Mouse (Mus musculus) embryonic stem cell, embryonic (primary cell): Measurements from ENCODE around the gene Bmp10.

Source experiments
- CTCF ChIA-PET, 4 experiments: fragments of 300-600 bp in 2 of 4; fragments of 350-600 bp in 2 of 4; sonication (Branson Sonifier 250); formaldehyde crosslinking; loops; one replicate each; lab custom pipeline; 2022; ENCODE audit warnings: inconsistent platforms in 2 of 4; lab: Charles Lee
- POLR2A ChIA-PET, 4 experiments: fragments of 300-600 bp in 2 of 4; fragments of 350-600 bp in 2 of 4; sonication (Branson Sonifier 250); formaldehyde crosslinking; loops; one replicate each; lab custom pipeline; 2022; ENCODE audit warnings: antibody characterized with exemption in 4 of 4, inconsistent platforms in 1 of 4; lab: Charles Lee

The Bmp10 gene

GRCm38 (mm10) chr6:87428487-87429044, at the start of gene Bmp10:
TSS of gene Bmp10 (plus strand) at chr6:87428994.
- CTCF ChIA-PET: no interaction called here
- POLR2A ChIA-PET: no interaction called here

- POLR2A ChIA-PET: interaction anchor here in 2 of 4 experiments (0.7 to 1.1 kb wide), 5 partner anchors 11 to 912 kb away, joined by 3 to 5 read pairs (median 4); partner anchors contain the start of gene Gkn2 (in 1 of the 2)
- CTCF ChIA-PET: interaction anchor here (0.5 to 3.0 kb wide), 27 partner anchors 10 to 1190 kb away, joined by 3 to 30 read pairs (median 4); partner anchors contain the start of gene Gkn2 (in 1 of the 4)
Observed at GRCm38 (mm10) chr6:87383926-87384691, 44.7 kb upstream of the Bmp10 start.

- ChIA-PET POLR2A (interaction anchor here in 2 of 4 experiments (0.8 to 1.1 kb wide), 4 partner anchors 10 to 913 kb away, joined by 3 to 5 read pairs (median 4); partner anchors contain the start of gene Gkn2 (in 1 of the 2)), CTCF (interaction anchor here (0.5 to 3.0 kb wide), 25 partner anchors 10 to 382 kb away, joined by 3 to 30 read pairs (median 4); partner anchors contain the start of gene Gkn2 (in 1 of the 4))
Observed at GRCm38 (mm10) chr6:87384761-87385160, 44.0 kb upstream of the Bmp10 start.

GRCm38 (mm10) chr6:87386203-87386602, 42.6 kb upstream of the Bmp10 start:
- ChIA-PET POLR2A (no interaction called here), CTCF (interaction anchor here in 3 of 4 experiments (0.5 to 3.0 kb wide), 6 partner anchors 14 to 285 kb away, joined by 3 to 30 read pairs (median 4); partner anchors contain the start of gene Gkn2 (in 1 of the 3))

GRCm38 (mm10) chr6:87386681-87387080, 42.1 kb upstream of the Bmp10 start:
- POLR2A ChIA-PET: interaction anchor here in 1 of 4 experiments (0.8 kb wide), 1 partner anchor 11 kb away, joined by 4 read pairs; no protein-coding TSS in a partner anchor
- CTCF ChIA-PET: interaction anchor here (0.6 to 2.2 kb wide), 4 partner anchors 80 to 361 kb away, joined by 4 to 9 read pairs (median 6); no protein-coding TSS in a partner anchor

- CTCF ChIA-PET: interaction anchor here in 2 of 4 experiments (1.4 to 2.2 kb wide), 2 partner anchors 288 kb away, joined by 4 to 7 read pairs; no protein-coding TSS in a partner anchor
- POLR2A ChIA-PET: interaction anchor here in 1 of 4 experiments (1.2 kb wide), 1 partner anchor 24 kb away, joined by 3 read pairs; no protein-coding TSS in a partner anchor
Observed at GRCm38 (mm10) chr6:87388877-87389276, 39.9 kb upstream of the Bmp10 start, which contains the start of gene Gkn3. TSS of gene Gkn3 (minus strand) at chr6:87388935.

GRCm38 (mm10) chr6:87389455-87389989, 39.3 kb upstream of the Bmp10 start:
- ChIA-PET CTCF (interaction anchor here in 2 of 4 experiments (1.4 to 2.2 kb wide), 2 partner anchors 288 to 289 kb away, joined by 4 to 6 read pairs; no protein-coding TSS in a partner anchor), POLR2A (interaction anchor here in 1 of 4 experiments (0.6 to 1.2 kb wide), 3 partner anchors 12 to 364 kb away, joined by 3 to 4 read pairs (median 3); no protein-coding TSS in a partner anchor)

- ChIA-PET CTCF (interaction anchor here in 1 of 4 experiments (1.7 kb wide), 1 partner anchor 10 kb away, joined by 4 read pairs; no protein-coding TSS in a partner anchor), POLR2A (no interaction called here)
Observed at GRCm38 (mm10) chr6:87393466-87394205, 35.2 kb upstream of the Bmp10 start.

- ChIA-PET POLR2A (interaction anchor here in 2 of 4 experiments (0.6 to 1.3 kb wide), 7 partner anchors 10 to 495 kb away, joined by 3 to 5 read pairs (median 4); partner anchors contain the start of gene Aplf (in 1 of the 2)), CTCF (interaction anchor here in 3 of 4 experiments (0.7 to 1.9 kb wide), 6 partner anchors 11 to 294 kb away, joined by 3 to 9 read pairs (median 4); partner anchors contain the start of gene Antxr1 (in 1 of the 3))
Observed at GRCm38 (mm10) chr6:87394783-87395182, 34.0 kb upstream of the Bmp10 start.

- CTCF ChIA-PET: interaction anchor here (0.7 to 1.6 kb wide), 13 partner anchors 10 to 1748 kb away, joined by 3 to 11 read pairs (median 4); no protein-coding TSS in a partner anchor
- POLR2A ChIA-PET: no interaction called here
Observed at GRCm38 (mm10) chr6:87399137-87399536, 29.7 kb upstream of the Bmp10 start.

- POLR2A ChIA-PET: no interaction called here
- CTCF ChIA-PET: interaction anchor here (0.6 to 1.9 kb wide), 15 partner anchors 10 to 673 kb away, joined by 3 to 11 read pairs (median 3); no protein-coding TSS in a partner anchor
Observed at GRCm38 (mm10) chr6:87399886-87400566, 28.8 kb upstream of the Bmp10 start.

- ChIA-PET POLR2A (interaction anchor here in 1 of 4 experiments (1.0 kb wide), 1 partner anchor 12 kb away, joined by 3 read pairs; no protein-coding TSS in a partner anchor), CTCF (interaction anchor here in 1 of 4 experiments (1.9 kb wide), 1 partner anchor 8 kb away, joined by 7 read pairs; no protein-coding TSS in a partner anchor)
Observed at GRCm38 (mm10) chr6:87401456-87401855, 27.3 kb upstream of the Bmp10 start.

GRCm38 (mm10) chr6:87412011-87412410, 16.8 kb upstream of the Bmp10 start:
- CTCF ChIA-PET: interaction anchor here in 1 of 4 experiments (0.7 kb wide), 1 partner anchor 25 kb away, joined by 4 read pairs; no protein-coding TSS in a partner anchor
- POLR2A ChIA-PET: interaction anchor here in 1 of 4 experiments (0.7 kb wide), 1 partner anchor 412 kb away, joined by 12 read pairs; no protein-coding TSS in a partner anchor

GRCm38 (mm10) chr6:87422304-87422703, 6.5 kb upstream of the Bmp10 start:
- ChIA-PET CTCF (no interaction called here), POLR2A (no interaction called here)

- POLR2A ChIA-PET: interaction anchor here in 3 of 4 experiments (0.7 to 1.3 kb wide), 4 partner anchors 42 to 308 kb away, joined by 3 to 7 read pairs (median 4); no protein-coding TSS in a partner anchor
Observed at GRCm38 (mm10) chr6:87424037-87424816, 4.6 kb upstream of the Bmp10 start.

More at GRCm38 (mm10) chr6:87424037-87424816, 4.6 kb upstream of the Bmp10 start:
- CTCF ChIA-PET: interaction anchor here in 2 of 4 experiments (0.6 to 0.8 kb wide), 3 partner anchors 15 to 245 kb away, joined by 3 to 4 read pairs (median 3); no protein-coding TSS in a partner anchor
